Mouse (Mus musculus): ENCODE data around the gene Tpm1. TPM values are rescaled to one million over a fixed set of nuclear protein-coding genes. Genes with fewer than 3 reads are reported as not detected.

The Tpm1 gene
- polyA plus RNA-seq, 1 experiment = 110 TPM

- no peak overlapping the region for H3K4me3 ChIP-seq (ENCODE audit: insufficient read depth, low read depth, low read length)
- H3K27me3 ChIP-seq (replicated peaks; ENCODE audit: control insufficient read depth, insufficient read depth, low read length) = no peaks in the 10 kb centered on the region; the same call in 1 of the 2 replicates
- H3K36me3 ChIP-seq (ENCODE audit: control insufficient read depth, insufficient read depth, low read length) = no peaks in the 10 kb centered on the region
- no peak for TF ChIP-seq CTCF (conservative IDR thresholded peaks at IDR 0.05; ENCODE audit: insufficient read depth, insufficient read length, low read depth, low read length)
- no peak for TF ChIP-seq POLR2A (IDR thresholded peaks at IDR 0.05; ENCODE audit: low read depth, low read length)
- H3K27ac ChIP-seq (ENCODE audit: insufficient read depth, low read depth, low read length) = no peak overlapping the region
- no peak for DNase-seq
- H3K4me1 ChIP-seq (ENCODE audit: control insufficient read depth, insufficient read depth, low read length) = no peaks in the 10 kb centered on the region
- WGBS = 57% methylated on average over 2 of the region's 2 CpGs
Observed at GRCm38 (mm10) chr9:67013501-67013900, 35.7 kb downstream of the Tpm1 start.

- 53% methylated on average over 3 of the region's 3 CpGs for WGBS
Observed at GRCm38 (mm10) chr9:67012470-67012869, 36.7 kb downstream of the Tpm1 start.

GRCm38 (mm10) chr9:67011483-67011882 is 37.7 kb downstream of the Tpm1 start:
- Histone ChIP-seq H3K36me3 (ENCODE audit: control insufficient read depth, insufficient read depth, low read length) (no peaks in the 10 kb centered on the region), H3K27me3 (replicated peaks; ENCODE audit: control insufficient read depth, insufficient read depth, low read length) (no peaks in the 10 kb centered on the region; the same call in 1 of the 2 replicates), H3K4me1 (ENCODE audit: control insufficient read depth, insufficient read depth, low read length) (no peaks in the 10 kb centered on the region), H3K4me3 (ENCODE audit: insufficient read depth, low read depth, low read length) (no peak overlapping the region), H3K27ac (ENCODE audit: insufficient read depth, low read depth, low read length) (no peak overlapping the region)
- 73% methylated on average over 9 of the region's 9 CpGs for WGBS
- TF ChIP-seq CTCF (conservative IDR thresholded peaks at IDR 0.05; ENCODE audit: insufficient read depth, insufficient read length, low read depth, low read length) (no peak), POLR2A (IDR thresholded peaks at IDR 0.05; ENCODE audit: low read depth, low read length) (no peak)
- DNase-seq = no peak

More at GRCm38 (mm10) chr9:67012470-67012869, 36.7 kb downstream of the Tpm1 start:
- TF ChIP-seq CTCF (conservative IDR thresholded peaks at IDR 0.05; ENCODE audit: insufficient read depth, insufficient read length, low read depth, low read length) (no peak), POLR2A (IDR thresholded peaks at IDR 0.05; ENCODE audit: low read depth, low read length) (no peak)
- no peaks in the 10 kb centered on the region for H3K4me1 ChIP-seq (ENCODE audit: control insufficient read depth, insufficient read depth, low read length)
- H3K36me3 ChIP-seq (ENCODE audit: control insufficient read depth, insufficient read depth, low read length) = no peaks in the 10 kb centered on the region
- no peak overlapping the region for H3K27ac ChIP-seq (ENCODE audit: insufficient read depth, low read depth, low read length)
- DNase-seq = no peak
- no peak overlapping the region for H3K4me3 ChIP-seq (ENCODE audit: insufficient read depth, low read depth, low read length)
- no peaks in the 10 kb centered on the region; the same call in 1 of the 2 replicates for H3K27me3 ChIP-seq (replicated peaks; ENCODE audit: control insufficient read depth, insufficient read depth, low read length)

GRCm38 (mm10) chr9:67008781-67009180 is 40.4 kb downstream of the Tpm1 start:
- Histone ChIP-seq H3K4me3 (ENCODE audit: insufficient read depth, low read depth, low read length) (no peak overlapping the region), H3K27ac (ENCODE audit: insufficient read depth, low read depth, low read length) (no peak overlapping the region), H3K4me1 (ENCODE audit: control insufficient read depth, insufficient read depth, low read length) (no peaks in the 10 kb centered on the region), H3K27me3 (replicated peaks; ENCODE audit: control insufficient read depth, insufficient read depth, low read length) (no peaks in the 10 kb centered on the region; the same call in 1 of the 2 replicates), H3K36me3 (ENCODE audit: control insufficient read depth, insufficient read depth, low read length) (no peaks in the 10 kb centered on the region)
- DNase-seq = no peak
- 39% methylated on average over 11 of the region's 11 CpGs for WGBS
- no peak for TF ChIP-seq POLR2A (IDR thresholded peaks at IDR 0.05; ENCODE audit: low read depth, low read length)
- no peak for TF ChIP-seq CTCF (conservative IDR thresholded peaks at IDR 0.05; ENCODE audit: insufficient read depth, insufficient read length, low read depth, low read length)

GRCm38 (mm10) chr9:67006376-67006775 is 42.8 kb downstream of the Tpm1 start:
- peaks cover under 1% of the 10 kb centered on the region; the same call in 1 of the 2 replicates for H3K4me1 ChIP-seq (ENCODE audit: control insufficient read depth, insufficient read depth, low read length)
- WGBS = 59% methylated on average over 4 of the region's 4 CpGs
- TF ChIP-seq CTCF (conservative IDR thresholded peaks at IDR 0.05; ENCODE audit: insufficient read depth, insufficient read length, low read depth, low read length) (no peak), POLR2A (IDR thresholded peaks at IDR 0.05; ENCODE audit: low read depth, low read length) (no peak)
- no peaks in the 10 kb centered on the region for H3K27me3 ChIP-seq (replicated peaks; ENCODE audit: control insufficient read depth, insufficient read depth, low read length)
- DNase-seq = no peak
- H3K27ac ChIP-seq (ENCODE audit: insufficient read depth, low read depth, low read length) = no peak overlapping the region
- no peak overlapping the region for H3K4me3 ChIP-seq (ENCODE audit: insufficient read depth, low read depth, low read length)
- H3K36me3 ChIP-seq (ENCODE audit: control insufficient read depth, insufficient read depth, low read length) = no peaks in the 10 kb centered on the region

GRCm38 (mm10) chr9:67005161-67005742 is 44.0 kb downstream of the Tpm1 start:
- peaks cover 3% of the 10 kb centered on the region; the same call in 1 of the 2 replicates for H3K4me1 ChIP-seq (ENCODE audit: control insufficient read depth, insufficient read depth, low read length)
- TF ChIP-seq CTCF (conservative IDR thresholded peaks at IDR 0.05; ENCODE audit: insufficient read depth, insufficient read length, low read depth, low read length) (no peak), POLR2A (IDR thresholded peaks at IDR 0.05; ENCODE audit: low read depth, low read length) (no peak)
- no peak overlapping the region for H3K27ac ChIP-seq (ENCODE audit: insufficient read depth, low read depth, low read length)
- no peak overlapping the region for H3K4me3 ChIP-seq (ENCODE audit: insufficient read depth, low read depth, low read length)
- H3K36me3 ChIP-seq (ENCODE audit: control insufficient read depth, insufficient read depth, low read length) = no peaks in the 10 kb centered on the region
- H3K27me3 ChIP-seq (replicated peaks; ENCODE audit: control insufficient read depth, insufficient read depth, low read length) = no peaks in the 10 kb centered on the region
- no peak for DNase-seq
- 85% methylated on average over 11 of the region's 11 CpGs for WGBS

GRCm38 (mm10) chr9:67003656-67004055 is 45.5 kb downstream of the Tpm1 start:
- H3K27ac ChIP-seq (ENCODE audit: insufficient read depth, low read depth, low read length) = no peak overlapping the region
- WGBS = 62% methylated on average over 4 of the region's 4 CpGs
- peaks cover 3% of the 10 kb centered on the region; the same call in 1 of the 2 replicates for H3K4me1 ChIP-seq (ENCODE audit: control insufficient read depth, insufficient read depth, low read length)
- peak; percentile 29 for DNase-seq
- TF ChIP-seq CTCF (conservative IDR thresholded peaks at IDR 0.05; ENCODE audit: insufficient read depth, insufficient read length, low read depth, low read length) = no peak
- no peak for TF ChIP-seq POLR2A (IDR thresholded peaks at IDR 0.05; ENCODE audit: low read depth, low read length)
- no peak overlapping the region for H3K4me3 ChIP-seq (ENCODE audit: insufficient read depth, low read depth, low read length)
- no peaks in the 10 kb centered on the region for H3K27me3 ChIP-seq (replicated peaks; ENCODE audit: control insufficient read depth, insufficient read depth, low read length)
- no peaks in the 10 kb centered on the region for H3K36me3 ChIP-seq (ENCODE audit: control insufficient read depth, insufficient read depth, low read length)
